Mouse (Mus musculus) kidney, postnatal 4 days (tissue): Measurements from ENCODE around the gene Trdmt1.

Experiments used
- DNase-seq, 2 experiments: peaks; one replicate each; pipeline ENCODE4 v3.0.0; 2021; ENCODE audit warnings: mixed read lengths in 2 of 2

Trdmt1 gene

DNA sequence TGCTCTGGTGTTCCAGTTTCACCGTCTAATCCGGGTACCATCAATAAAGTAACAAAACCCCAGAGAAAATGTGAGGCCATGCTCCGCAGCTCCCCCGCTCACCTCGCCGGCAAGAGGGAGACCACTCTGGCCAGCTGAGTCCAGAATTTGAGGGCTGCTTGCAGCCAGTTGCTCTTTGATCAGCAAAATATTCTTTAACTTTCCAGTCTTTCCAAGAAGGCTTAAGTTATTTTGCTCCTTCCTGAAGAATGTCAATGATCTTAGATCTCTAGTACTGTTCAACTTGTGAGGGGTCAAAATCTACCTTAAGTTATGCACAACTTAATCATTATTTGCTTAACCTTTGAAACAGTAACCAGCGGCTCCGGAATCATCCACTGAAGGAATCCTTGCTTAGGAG is 52.7 kb downstream of the Trdmt1 start, which contains the start of gene Cubn:
Gene Cubn, minus strand, starts transcription at position 80 of the 400 bp plus-strand sequence.
- DNase-seq, result peak; percentile 20 to 43

DNA sequence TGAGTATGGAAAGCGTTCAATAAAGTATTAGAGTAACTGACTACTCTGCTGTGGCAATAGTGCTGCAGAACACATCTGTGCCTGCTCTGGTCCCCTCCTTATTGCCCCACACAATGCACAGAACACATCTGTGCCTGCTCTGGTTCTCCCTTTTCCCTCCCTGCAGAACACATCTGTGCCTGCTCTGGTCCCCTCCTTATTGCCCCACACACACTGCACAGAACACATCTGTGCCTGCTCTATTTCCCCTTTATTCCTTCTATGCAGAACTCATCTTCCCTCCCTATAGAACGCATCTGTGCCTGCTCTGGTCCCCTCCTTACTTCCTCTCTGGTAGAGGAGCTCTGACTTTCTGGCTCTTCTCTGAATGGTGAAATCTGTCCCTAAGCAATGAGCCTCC is 54.0 kb downstream of the Trdmt1 start:
- DNase-seq, result no peak

GRCm38 (mm10) chr2:13486470-13486869 is 58.0 kb downstream of the Trdmt1 start:
- no peak for DNase-seq

- DNase-seq, result peak in 1 of 2 experiments; percentile 4
Measured at GRCm38 (mm10) chr2:13484566-13484965, 59.9 kb downstream of the Trdmt1 start.

DNA sequence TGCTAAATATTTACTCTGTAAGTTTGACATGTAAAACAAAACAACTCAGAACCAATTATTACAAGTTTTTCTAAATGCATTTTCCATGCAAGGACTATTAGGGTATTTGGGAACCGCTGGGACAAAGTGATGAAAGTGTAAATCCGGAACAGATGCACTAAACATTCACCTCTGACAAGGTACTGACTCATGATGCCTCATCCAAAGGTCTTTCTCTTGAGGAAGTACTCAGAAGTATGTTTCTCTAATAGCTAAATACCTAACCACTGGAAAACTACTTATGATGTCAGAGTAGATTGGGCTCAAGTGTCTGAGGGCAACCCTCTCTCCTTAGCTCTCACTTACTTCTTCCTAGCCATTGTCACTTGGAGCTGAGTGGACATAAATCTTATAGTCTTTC is 63.7 kb downstream of the Trdmt1 start:
- DNase-seq, result no peak

DNA sequence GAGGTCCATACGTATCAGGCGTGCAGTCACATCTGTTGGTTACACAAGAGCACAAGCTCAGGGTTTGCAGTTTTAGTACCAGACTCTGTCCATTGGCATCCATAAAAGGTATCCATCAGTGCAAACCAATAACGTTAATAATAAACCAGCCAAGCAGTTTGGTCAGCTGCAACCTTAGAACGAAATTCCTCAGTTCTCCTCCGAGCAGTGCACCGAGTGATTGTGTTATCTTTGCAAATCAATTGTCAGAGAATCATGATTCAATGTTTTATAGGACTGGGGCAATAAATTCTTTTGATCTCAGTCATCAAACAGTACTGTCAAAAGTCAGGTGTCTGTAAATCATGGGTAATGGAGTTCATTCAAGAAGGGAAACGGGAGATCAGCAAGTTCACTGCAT is 65.3 kb downstream of the Trdmt1 start:
- DNase-seq, result no peak

GRCm38 (mm10) chr2:13470108-13470507 is 74.4 kb downstream of the Trdmt1 start:
- DNase-seq, result no peak

DNA sequence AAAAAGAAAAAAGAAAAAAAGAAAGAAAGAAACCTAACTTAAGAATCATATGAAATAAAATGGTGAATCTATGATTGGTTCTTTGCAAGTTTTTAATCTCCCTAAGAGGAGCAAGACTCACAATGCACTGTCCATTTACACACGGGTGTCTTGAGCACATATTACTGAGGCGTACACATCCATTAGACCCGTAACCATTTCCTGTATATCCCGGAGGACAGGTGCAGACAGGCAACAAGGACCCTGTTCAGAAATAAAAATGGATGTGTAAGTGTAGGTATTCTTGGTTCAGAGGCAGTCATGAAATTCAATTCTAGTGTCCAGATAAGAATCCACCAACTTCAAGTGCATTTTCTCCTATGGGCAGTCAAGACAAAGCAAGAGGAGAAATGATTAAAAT is 74.8 kb downstream of the Trdmt1 start:
- no peak for DNase-seq

DNA sequence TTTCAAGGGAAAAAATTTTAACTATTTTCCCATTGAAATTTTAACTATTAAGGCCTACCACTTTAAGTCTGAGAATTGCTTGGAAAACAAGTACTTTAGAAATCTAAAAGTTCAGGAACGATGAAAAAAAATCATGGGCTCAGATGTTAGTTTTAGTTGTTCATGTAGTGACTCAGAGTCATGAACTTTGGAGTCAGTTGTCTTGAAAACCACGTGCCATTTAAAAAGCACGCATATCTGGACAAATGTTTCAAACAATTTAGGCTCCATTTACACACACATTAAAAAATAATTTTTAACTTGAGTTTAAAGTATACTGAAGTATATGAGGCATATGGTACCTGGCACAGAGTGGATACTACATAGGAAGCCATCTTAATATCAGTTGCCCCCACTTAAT is 77.8 kb downstream of the Trdmt1 start:
- DNase-seq, result no peak
